Mouse (Mus musculus) forebrain, embryonic 12.5 days (tissue): ENCODE data around the gene Psmd13. TPM values are rescaled to one million over a fixed set of nuclear protein-coding genes. Genes with fewer than 3 reads are reported as not detected.

Experiments
- ATAC-seq: fragments of 200-750 bp; cut with Nextera tagmentation; 2 replicates; pipeline ENCODE4 v1.8.0; 2017; ENCODE audit warnings: moderate TSS enrichment; ENCODE audit not compliant: low FRiP score
- H3K27ac ChIP-seq: fragments of 300-500 bp; sonication (generic); 2 replicates; pipeline ENCODE4 v1.5.1; 2016; ENCODE audit warnings: mild to moderate bottlenecking
- H3K27me3 ChIP-seq: fragments of 300-500 bp; sonication (generic); 2 replicates; pipeline ENCODE4 v1.6.1; 2016; ENCODE audit warnings: mild to moderate bottlenecking
- H3K36me3 ChIP-seq: fragments of 300-500 bp; sonication (generic); replicated peaks from 2 replicates; pipeline ENCODE4 v1.6.1; 2016; ENCODE audit warnings: mild to moderate bottlenecking
- H3K4me1 ChIP-seq: fragments of 300-500 bp; sonication (generic); 2 replicates; pipeline ENCODE4 v1.6.1; 2016
- H3K4me2 ChIP-seq: fragments of 300-500 bp; sonication (generic); 2 replicates; pipeline ENCODE4 v1.6.1; 2016; ENCODE audit warnings: mild to moderate bottlenecking, moderate library complexity
- H3K4me3 ChIP-seq: fragments of 300-500 bp; sonication (generic); replicated peaks from 2 replicates; pipeline ENCODE4 v1.5.1; 2016; ENCODE audit warnings: mild to moderate bottlenecking
- H3K9ac ChIP-seq: fragments of 300-500 bp; sonication (generic); 2 replicates; pipeline ENCODE4 v1.6.1; 2016; ENCODE audit warnings: mild to moderate bottlenecking
- H3K9me3 ChIP-seq: fragments of 300-500 bp; sonication (generic); 2 replicates; pipeline ENCODE4 v1.6.1; 2016
- WGBS: fragments of 180-500 bp; shearing (Covaris S2); methylation state at CpG from one replicate; pipeline ENCODE4 v1.1.7; 2016; 5-methylcytosine and 5-hydroxymethylcytosine counted together
- polyA plus RNA-seq: library from polyadenylated mRNA; unstranded; fragments of >200 nt; fragmentation: Nextera tagmentation; extraction: Ambion mirVana; gene quantifications from 2 replicates; pipeline ENCODE4 v1.2.1, GENCODE M21; 2016

Psmd13 gene
- polyA plus RNA-seq, 1 experiment from 2014 or later = 307 TPM

DNA sequence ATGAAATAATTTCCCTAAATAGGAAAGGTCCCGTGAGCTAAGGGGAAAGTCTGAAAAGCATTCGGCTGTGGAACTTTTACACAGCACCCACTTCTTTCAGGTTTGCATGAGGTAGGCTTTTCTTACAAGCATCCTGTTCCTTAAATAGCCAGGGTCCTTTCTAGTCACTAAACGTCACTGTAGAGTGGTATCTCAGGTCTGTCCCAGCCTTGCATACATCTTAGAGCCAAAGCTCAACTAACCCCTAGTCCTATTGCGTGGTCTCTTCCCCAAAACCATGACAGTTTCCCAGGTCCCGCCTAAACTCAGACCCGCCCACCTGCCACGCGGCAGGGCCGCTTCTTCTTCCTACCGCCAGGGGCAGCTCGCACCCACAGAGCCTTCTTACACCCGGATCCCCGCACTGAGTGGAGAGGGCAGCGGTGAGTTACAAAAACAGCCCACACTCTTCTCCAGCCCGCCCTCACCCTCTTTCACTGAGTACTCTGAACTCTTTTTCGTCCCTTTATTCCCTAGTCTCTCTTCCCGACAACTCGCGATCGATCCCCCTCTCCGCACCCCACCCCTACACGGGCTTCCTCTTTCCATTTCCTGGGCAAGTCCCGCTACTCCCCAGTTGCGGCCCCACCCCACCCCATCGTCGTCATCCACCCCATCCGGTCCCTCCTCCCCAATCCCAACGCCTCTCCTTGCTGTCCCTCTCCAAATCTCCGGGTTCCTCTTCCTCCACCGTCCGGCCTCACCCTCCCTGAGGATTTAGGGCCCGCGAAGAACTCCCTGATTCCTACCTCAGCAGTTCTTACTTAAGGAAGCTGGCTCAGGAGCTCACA is 59.7 kb downstream of the Psmd13 start, which contains the start of gene Pgghg:
Pgghg (plus strand) TSS at position 170 of the 830 bp plus-strand sequence.
- peak within 1 kb of the TSS; percentile 69 for H3K9ac ChIP-seq
- H3K4me1 ChIP-seq = peaks cover 16% of the 10 kb centered on the region
- H3K4me2 ChIP-seq = peak within 1 kb of the TSS; percentile 65
- WGBS = 5% methylated on average over 33 of the region's 33 CpGs
- no peak within 1 kb of the TSS; the same call in 1 of the 2 replicates for H3K27ac ChIP-seq
- peaks cover 5% of the 10 kb centered on the region; the same call in 1 of the 2 replicates for H3K36me3 ChIP-seq
- peaks cover 4% of the 10 kb centered on the region; the same call in 1 of the 2 replicates for H3K27me3 ChIP-seq
- peak; percentile 89 for ATAC-seq
- H3K9me3 ChIP-seq = no peaks in the 10 kb centered on the region
- peak within 1 kb of the TSS; percentile 48 for H3K4me3 ChIP-seq

DNA sequence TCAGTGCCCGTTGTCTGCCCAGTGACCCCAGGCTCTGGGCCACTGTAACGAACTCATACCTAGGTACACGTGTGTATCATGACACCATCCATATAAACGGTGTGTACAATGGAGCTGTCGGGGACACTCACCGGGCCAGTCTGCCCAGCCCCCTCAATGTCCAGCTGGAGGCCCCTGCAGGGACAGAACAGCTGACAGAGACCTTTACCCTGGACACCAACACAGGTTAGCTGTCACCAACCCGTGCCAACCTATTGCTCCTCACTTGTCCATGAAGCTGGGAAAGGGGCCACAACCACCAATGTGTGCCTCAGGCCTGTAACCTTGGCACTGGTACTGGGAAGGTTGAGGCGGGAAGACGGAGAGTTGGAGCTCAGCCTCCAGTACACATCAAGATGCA is 60.6 kb downstream of the Psmd13 start:
- no peak for ATAC-seq
- Histone ChIP-seq H3K36me3 (peaks cover 8% of the 10 kb centered on the region; the same call in 1 of the 2 replicates), H3K4me1 (peaks cover 16% of the 10 kb centered on the region), H3K4me2 (peak overlapping the region; percentile 65), H3K27me3 (peaks cover 4% of the 10 kb centered on the region; the same call in 1 of the 2 replicates), H3K9ac (peak overlapping the region; percentile 69), H3K9me3 (no peaks in the 10 kb centered on the region), H3K4me3 (peak overlapping the region; percentile 48), H3K27ac (no peak overlapping the region)
- 65% methylated on average over 9 of the region's 9 CpGs for WGBS

DNA sequence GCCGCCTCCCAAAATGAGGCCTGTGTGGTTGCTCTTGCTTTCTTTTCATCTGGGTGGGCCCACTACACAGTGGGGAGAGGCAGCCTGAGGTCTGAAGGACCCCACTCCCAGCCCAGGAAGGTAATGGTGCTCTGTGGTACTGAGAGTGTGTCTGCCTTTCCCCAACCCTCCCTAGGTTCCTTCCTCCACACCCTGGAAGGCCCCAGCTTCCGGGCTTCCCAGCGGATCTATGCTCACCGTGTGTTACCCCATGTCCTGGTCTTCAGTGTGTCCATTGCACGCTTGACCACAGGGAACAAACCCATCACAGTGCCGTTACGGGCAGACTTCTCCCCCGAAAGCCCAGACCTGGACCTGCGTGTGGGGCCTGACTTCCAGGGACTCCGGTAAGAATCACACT is 61.0 kb downstream of the Psmd13 start:
- no peak for ATAC-seq
- peaks cover 4% of the 10 kb centered on the region; the same call in 1 of the 2 replicates for H3K27me3 ChIP-seq
- H3K4me3 ChIP-seq = no peak overlapping the region
- WGBS = 89% methylated on average over 10 of the region's 10 CpGs
- peaks cover 16% of the 10 kb centered on the region for H3K4me1 ChIP-seq
- H3K9ac ChIP-seq = no peak overlapping the region
- H3K9me3 ChIP-seq = no peaks in the 10 kb centered on the region
- H3K27ac ChIP-seq = no peak overlapping the region
- H3K36me3 ChIP-seq = peaks cover 8% of the 10 kb centered on the region; the same call in 1 of the 2 replicates
- H3K4me2 ChIP-seq = no peak overlapping the region

DNA sequence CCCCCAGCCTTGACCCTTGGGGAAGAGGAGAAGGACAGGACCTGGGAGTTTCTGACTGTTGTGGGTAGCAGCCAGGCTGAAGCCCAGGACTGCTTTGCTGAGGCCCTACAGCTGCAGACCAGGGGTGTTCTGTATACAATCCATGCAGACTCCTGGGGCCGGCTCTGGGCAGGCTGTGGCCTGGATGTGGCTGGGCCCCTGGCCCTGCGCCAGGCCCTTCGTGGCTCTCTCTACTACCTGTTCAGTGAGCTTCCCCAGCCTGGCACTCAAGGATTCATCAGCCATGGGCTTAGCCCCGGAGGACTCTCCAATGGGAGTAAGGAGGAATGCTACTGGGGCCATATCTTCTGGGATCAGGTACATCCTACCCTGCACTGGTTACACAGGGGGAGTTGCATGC is 61.6 kb downstream of the Psmd13 start:
- Histone ChIP-seq H3K36me3 (peaks cover 14% of the 10 kb centered on the region; the same call in 1 of the 2 replicates), H3K4me1 (peaks cover 16% of the 10 kb centered on the region), H3K9ac (no peak overlapping the region), H3K27ac (no peak overlapping the region), H3K4me2 (no peak overlapping the region), H3K27me3 (peaks cover 4% of the 10 kb centered on the region; the same call in 1 of the 2 replicates), H3K9me3 (no peaks in the 10 kb centered on the region), H3K4me3 (no peak overlapping the region)
- WGBS = 90% methylated on average over 4 of the region's 4 CpGs
- ATAC-seq = no peak

DNA sequence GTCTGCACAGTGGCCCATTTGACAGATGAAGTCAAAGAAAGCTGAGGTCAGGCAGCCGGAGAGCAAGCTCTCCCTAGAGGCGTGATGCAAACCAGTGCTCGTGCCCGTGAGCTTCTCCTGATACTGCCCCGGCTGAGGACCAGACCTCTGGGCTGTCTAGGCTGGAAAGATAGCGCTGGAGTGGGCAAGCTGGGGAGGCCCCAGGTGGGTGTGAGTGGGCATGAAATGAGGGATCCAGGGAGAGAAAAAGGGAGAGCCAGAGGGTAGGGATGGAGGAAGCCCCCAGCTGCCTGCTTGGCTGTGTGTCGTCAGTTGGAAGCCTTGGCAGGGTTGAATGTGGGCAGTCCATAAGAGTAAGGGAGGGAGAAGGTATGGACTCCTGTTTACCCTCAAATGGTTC is 62.5 kb downstream of the Psmd13 start:
- ATAC-seq = no peak
- Histone ChIP-seq H3K36me3 (peaks cover 14% of the 10 kb centered on the region; the same call in 1 of the 2 replicates), H3K4me1 (peaks cover 16% of the 10 kb centered on the region), H3K9me3 (no peaks in the 10 kb centered on the region), H3K27me3 (peaks cover 4% of the 10 kb centered on the region; the same call in 1 of the 2 replicates), H3K4me2 (no peak overlapping the region), H3K4me3 (no peak overlapping the region), H3K27ac (no peak overlapping the region), H3K9ac (no peak overlapping the region)
- 94% methylated on average over 7 of the region's 7 CpGs for WGBS

DNA sequence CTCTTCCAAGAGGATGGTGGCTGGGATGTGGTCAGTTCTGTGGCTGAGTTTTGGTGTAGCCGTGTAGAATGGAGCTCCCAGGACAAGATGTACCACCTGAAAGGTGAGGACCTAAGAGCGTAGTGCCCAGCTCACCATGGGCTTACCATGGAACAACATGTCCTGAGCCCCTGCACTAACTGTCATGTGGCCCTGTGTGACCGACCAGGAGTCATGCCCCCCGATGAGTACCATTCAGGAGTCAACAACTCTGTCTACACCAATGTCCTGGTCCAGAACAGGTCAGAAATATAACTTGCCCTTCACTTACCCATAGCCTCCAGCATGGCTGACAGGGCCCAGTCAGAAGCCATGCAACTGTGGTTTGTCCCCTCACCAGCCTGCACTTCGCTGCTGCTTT is 63.5 kb downstream of the Psmd13 start:
- H3K9ac ChIP-seq = no peak overlapping the region
- no peak overlapping the region for H3K4me3 ChIP-seq
- no peak overlapping the region for H3K27ac ChIP-seq
- 94% methylated on average over 5 of the region's 5 CpGs for WGBS
- H3K9me3 ChIP-seq = no peaks in the 10 kb centered on the region
- H3K4me1 ChIP-seq = peaks cover 13% of the 10 kb centered on the region
- H3K36me3 ChIP-seq = peaks cover 14% of the 10 kb centered on the region; the same call in 1 of the 2 replicates
- H3K27me3 ChIP-seq = 0 out of 2 replicates have a peak, but pooled peaks cover 4% of the 10 kb centered on the region
- ATAC-seq = no peak
- no peak overlapping the region for H3K4me2 ChIP-seq

DNA sequence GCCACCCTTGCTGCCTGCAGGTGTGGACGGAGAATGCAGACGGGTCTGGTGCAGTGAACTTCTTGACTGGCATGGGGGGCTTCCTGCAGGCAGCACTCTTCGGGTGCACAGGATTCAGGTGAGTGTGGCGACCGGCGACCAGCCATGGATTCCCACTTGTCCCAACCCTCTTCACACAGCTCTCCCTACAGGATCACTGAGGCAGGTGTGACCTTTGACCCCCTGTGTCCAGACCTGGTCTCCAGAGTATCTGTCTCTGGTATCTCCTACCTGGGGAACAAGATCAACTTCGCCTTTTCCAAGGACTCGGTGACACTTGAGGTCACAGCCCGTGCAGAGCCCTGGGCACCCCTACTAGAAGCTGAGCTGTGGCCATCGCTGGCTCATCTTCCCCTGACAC is 64.5 kb downstream of the Psmd13 start:
- Histone ChIP-seq H3K4me1 (peaks cover 24% of the 10 kb centered on the region), H3K4me3 (no peak overlapping the region), H3K9me3 (no peaks in the 10 kb centered on the region), H3K27me3 (0 out of 2 replicates have a peak, but pooled peaks cover 4% of the 10 kb centered on the region), H3K27ac (no peak overlapping the region), H3K4me2 (no peak overlapping the region), H3K9ac (no peak overlapping the region), H3K36me3 (peaks cover 14% of the 10 kb centered on the region; the same call in 1 of the 2 replicates)
- 95% methylated on average over 10 of the region's 10 CpGs for WGBS
- ATAC-seq = no peak

DNA sequence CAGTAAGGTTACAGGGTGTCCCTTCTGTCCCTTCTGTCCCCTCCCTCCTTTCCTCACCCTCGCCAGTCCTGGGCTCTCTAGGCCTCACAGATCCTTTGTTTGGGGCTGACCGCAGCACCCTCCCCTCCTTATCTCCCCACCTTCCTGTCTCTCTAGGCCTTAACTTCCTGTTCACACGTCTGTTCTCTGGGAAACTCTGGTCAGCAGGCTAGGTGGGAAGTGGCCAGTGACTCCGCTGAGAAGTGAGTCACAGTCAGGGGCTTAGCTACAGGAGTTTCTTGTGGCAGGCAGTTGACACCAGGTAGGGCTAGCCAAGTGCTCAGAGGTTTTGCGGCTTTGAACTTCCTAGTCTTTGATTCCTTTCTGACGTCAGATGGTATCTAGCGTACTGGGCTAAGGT is 65.2 kb downstream of the Psmd13 start:
- Histone ChIP-seq H3K9me3 (no peaks in the 10 kb centered on the region), H3K27ac (no peak overlapping the region), H3K4me3 (no peak overlapping the region), H3K9ac (no peak overlapping the region), H3K4me1 (peaks cover 20% of the 10 kb centered on the region), H3K4me2 (no peak overlapping the region), H3K36me3 (peaks cover 14% of the 10 kb centered on the region; the same call in 1 of the 2 replicates), H3K27me3 (0 out of 2 replicates have a peak, but pooled peaks cover 4% of the 10 kb centered on the region)
- ATAC-seq = no peak
- WGBS = 78% methylated on average over 7 of the region's 7 CpGs

DNA sequence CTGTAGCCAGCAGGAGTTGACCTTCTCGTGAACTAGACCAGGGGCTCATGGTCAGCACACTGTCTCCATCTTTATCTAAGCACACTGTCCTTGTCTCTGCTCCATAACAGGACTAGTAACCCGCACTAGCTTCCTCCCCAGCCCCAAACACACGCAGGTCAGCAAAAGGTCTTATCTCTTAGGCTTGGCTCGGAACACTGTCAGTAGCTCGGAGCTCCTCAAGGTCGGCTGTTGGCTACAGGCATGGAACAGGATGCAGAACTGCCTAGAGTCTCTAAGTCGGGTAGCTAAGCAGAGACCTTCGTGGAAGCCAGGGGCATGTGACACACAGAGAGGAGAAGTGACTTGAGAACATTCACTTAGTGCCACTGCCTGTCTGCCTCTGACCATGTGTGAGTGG is 66.4 kb downstream of the Psmd13 start:
- no peak for ATAC-seq
- peaks cover 14% of the 10 kb centered on the region; the same call in 1 of the 2 replicates for H3K36me3 ChIP-seq

More for the DNA sequence above, 66.4 kb downstream of the Psmd13 start:
- H3K27me3 ChIP-seq = no peaks in the 10 kb centered on the region
- WGBS = 92% methylated on average over 8 of the region's 8 CpGs
- no peak overlapping the region for H3K4me2 ChIP-seq
- H3K4me1 ChIP-seq = peaks cover 15% of the 10 kb centered on the region
- H3K9me3 ChIP-seq = no peaks in the 10 kb centered on the region
- H3K9ac ChIP-seq = no peak overlapping the region
- H3K4me3 ChIP-seq = no peak overlapping the region
- no peak overlapping the region for H3K27ac ChIP-seq

Other genes with a start within 250 kb of the Psmd13 start
- gene Olfr53, start 235.5 kb upstream of the Psmd13 start, polyA plus RNA-seq = not detected in 2 replicates
- not detected in 2 replicates for gene Olfr539, start 222.0 kb upstream of the Psmd13 start, polyA plus RNA-seq
- gene Olfr45, start 200.0 kb upstream of the Psmd13 start, polyA plus RNA-seq = not detected in 2 replicates
- gene Olfr541, start 184.7 kb upstream of the Psmd13 start, polyA plus RNA-seq = not detected in 2 replicates
- gene Cyp2e1, start 118.2 kb upstream of the Psmd13 start, polyA plus RNA-seq = not detected in 2 replicates
- gene Syce1, start 94.1 kb upstream of the Psmd13 start, polyA plus RNA-seq = 0.13 and 0.31 TPM in 2 replicates
- gene Zfp941, start 59.8 kb upstream of the Psmd13 start, polyA plus RNA-seq = 7.0 and 7.4 TPM in 2 replicates
- gene Urah, start 47.0 kb upstream of the Psmd13 start, polyA plus RNA-seq = not detected in 2 replicates
- gene Scgb1c1, start 36.4 kb upstream of the Psmd13 start, polyA plus RNA-seq = not detected in 2 replicates
- 0.13 TPM in 1 of 2 replicates, not detected in the other for gene Odf3, start 34.2 kb upstream of the Psmd13 start, polyA plus RNA-seq
- not detected in 2 replicates for gene Gm45785, start 25.6 kb upstream of the Psmd13 start, polyA plus RNA-seq
- 60.3 and 65.6 TPM in 2 replicates for gene Ric8a, start 25.0 kb upstream of the Psmd13 start, polyA plus RNA-seq
- 27.6 and 27.8 TPM in 2 replicates for gene Bet1l, start 24.4 kb upstream of the Psmd13 start, polyA plus RNA-seq
- 24.7 and 26.1 TPM in 2 replicates for gene Sirt3, start 341 bp downstream of the Psmd13 start, polyA plus RNA-seq
- gene Cox8b, start 18.5 kb downstream of the Psmd13 start, polyA plus RNA-seq = not detected in 2 replicates
- gene Nlrp6, start 38.9 kb downstream of the Psmd13 start, polyA plus RNA-seq = 0.13 and 0.17 TPM in 2 replicates
- 12.7 and 12.9 TPM in 2 replicates for gene Pgghg, start 59.4 kb downstream of the Psmd13 start, polyA plus RNA-seq
- gene Ifitm5, start 68.3 kb downstream of the Psmd13 start, polyA plus RNA-seq = 0.78 and 1.4 TPM in 2 replicates
- gene Gm45717, start 74.0 kb downstream of the Psmd13 start, polyA plus RNA-seq = not detected in 2 replicates
- gene Ifitm2, start 74.0 kb downstream of the Psmd13 start, polyA plus RNA-seq = 178 and 217 TPM in 2 replicates
- 5.8 and 6.2 TPM in 2 replicates for gene Ifitm1, start 85.3 kb downstream of the Psmd13 start, polyA plus RNA-seq
- gene Ifitm3, start 128.8 kb downstream of the Psmd13 start, polyA plus RNA-seq = 11.6 and 13.0 TPM in 2 replicates
- gene Ifitm6, start 136.0 kb downstream of the Psmd13 start, polyA plus RNA-seq = not detected in 2 replicates
- gene Gm17387, start 147.2 kb downstream of the Psmd13 start, polyA plus RNA-seq = not detected in 2 replicates
- 40.7 and 43.6 TPM in 2 replicates for gene B4galnt4, start 179.1 kb downstream of the Psmd13 start, polyA plus RNA-seq
- gene Pkp3, start 196.2 kb downstream of the Psmd13 start, polyA plus RNA-seq = 1.3 and 1.5 TPM in 2 replicates
- 1.3 and 1.5 TPM in 2 replicates for gene Sigirr, start 218.6 kb downstream of the Psmd13 start, polyA plus RNA-seq
- gene Ano9, start 235.8 kb downstream of the Psmd13 start, polyA plus RNA-seq = 0.31 and 0.37 TPM in 2 replicates
- gene Ptdss2, start 240.4 kb downstream of the Psmd13 start, polyA plus RNA-seq = 63.5 and 64.9 TPM in 2 replicates